18 mouse cellular contexts compared by ENCODE assay signal in the genomic region with DNA sequence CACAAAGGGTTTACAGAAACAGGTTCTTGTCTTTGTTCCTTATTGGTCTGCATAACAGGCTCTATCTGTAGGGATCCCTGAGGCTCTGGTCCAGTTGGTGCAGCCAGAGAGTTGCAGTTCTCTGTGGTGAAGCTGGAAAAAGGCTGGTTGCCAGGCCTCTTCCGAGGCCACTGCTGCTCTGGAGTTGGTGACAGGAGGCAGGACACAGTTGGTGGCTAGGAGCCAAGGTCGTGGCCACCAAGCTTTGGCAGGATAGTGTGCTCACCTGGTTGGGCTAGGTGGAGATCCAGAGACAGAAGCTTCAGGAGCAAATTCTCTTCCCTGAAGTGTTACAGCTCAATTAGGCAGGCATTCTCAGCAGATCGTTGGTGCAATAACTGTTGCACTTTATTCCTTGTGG.
DNase-seq lines count a peak whose midpoint lies in the region; ATAC-seq and TF ChIP-seq lines count a peak whose summit lies in the region.
"Had no signal": no experiment of that assay in that cellular context is flagged by ENCODE, and none has a peak within 500 bp of the region (broad histone marks: within the 10 kb centered on the region; RNA-seq: fewer than 3 reads in every experiment).

No protein-coding gene starts in this region.

- no peak overlapping the region for H3K4me3 ChIP-seq in liver, adult 2 months (ENCODE audit: insufficient read depth, low read depth, low read length)
- H3K4me3 ChIP-seq in liver, embryonic 11.5 days (ENCODE audit: low read depth, low read length): no peak overlapping the region
- H3K4me3 ChIP-seq: embryonic facial prominence, embryonic 15.5 days; erythroblast, embryonic 14.5 days; forebrain, embryonic 10.5 days; gastrocnemius, adult 2 months; heart, embryonic 13.5 days; intestine, embryonic 15.5 days had no signal

- H3K4me1 ChIP-seq in liver, adult 2 months (ENCODE audit: control insufficient read depth, insufficient read depth, low read length): no peaks in the 10 kb centered on the region; the same call in 1 of the 2 replicates
- H3K4me1 ChIP-seq in liver, embryonic 11.5 days (replicated peaks; ENCODE audit: control insufficient read depth, insufficient read depth, low read length): no peaks in the 10 kb centered on the region
- H3K4me1 ChIP-seq: embryonic facial prominence, embryonic 15.5 days; forebrain, embryonic 10.5 days; intestine, embryonic 15.5 days had no signal

- H3K9me3 ChIP-seq in liver, embryonic 11.5 days (ENCODE audit: control insufficient read depth, low read length): no peaks in the 10 kb centered on the region
- H3K9me3 ChIP-seq: embryonic facial prominence, embryonic 15.5 days; forebrain, embryonic 10.5 days; heart, embryonic 13.5 days; intestine, embryonic 15.5 days had no signal

- H3K9ac ChIP-seq in liver, adult 2 months (ENCODE audit: low read depth, low read length): no peak overlapping the region
- H3K9ac ChIP-seq in liver, embryonic 11.5 days (ENCODE audit: low read depth, low read length): no peak overlapping the region
- H3K9ac ChIP-seq: embryonic facial prominence, embryonic 15.5 days; heart, embryonic 13.5 days; intestine, embryonic 15.5 days had no signal

- TF ChIP-seq CTCF in liver, adult 2 months (IDR thresholded peaks at IDR 0.05; ENCODE audit: low read depth, low read length): no peak

- no peak overlapping the region for H3K27ac ChIP-seq in liver, adult 2 months (replicated peaks; ENCODE audit: insufficient read depth, low read depth, low read length)
- H3K27ac ChIP-seq in liver, embryonic 11.5 days (ENCODE audit: low read depth, low read length): no peak overlapping the region
- H3K27ac ChIP-seq: embryonic facial prominence, embryonic 15.5 days; forebrain, embryonic 10.5 days; gastrocnemius, adult 2 months; heart, embryonic 13.5 days; intestine, embryonic 15.5 days had no signal

- H3K27me3 ChIP-seq in liver, adult 2 months (ENCODE audit: control insufficient read depth, insufficient read depth, low read length): no peaks in the 10 kb centered on the region
- H3K27me3 ChIP-seq in liver, embryonic 11.5 days (replicated peaks; ENCODE audit: control insufficient read depth, insufficient read depth, low read length): no peaks in the 10 kb centered on the region
- H3K27me3 ChIP-seq: embryonic facial prominence, embryonic 15.5 days; heart, embryonic 13.5 days; intestine, embryonic 15.5 days had no signal

- H3K4me2 ChIP-seq in liver, embryonic 11.5 days: no peak overlapping the region
- H3K4me2 ChIP-seq: embryonic facial prominence, embryonic 15.5 days; heart, embryonic 13.5 days; intestine, embryonic 15.5 days had no signal

- ATAC-seq in liver, embryonic 11.5 days (replicated peaks; ENCODE audit: low FRiP score): no peak
- ATAC-seq: forebrain, embryonic 14.5 days; intestine, embryonic 15.5 days had no signal

- peak; percentile 5 for DNase-seq in cerebellum, adult 9-11 months
- DNase-seq in cerebellum, adult 9-10 months: no peak
- DNase-seq in liver, adult 2 months (ENCODE audit: extremely low read depth, low read depth, low spot score): peak; percentile 49
- DNase-seq in liver, embryonic 11.5 days (ENCODE audit: low spot score): no peak
- peak; percentile 51 to 70 for DNase-seq in cerebellum, postnatal 25 days
- no peak for DNase-seq in layer of hippocampus, adult 8-10 months (ENCODE audit: low spot score in 2 of 2)
- DNase-seq: adrenal gland, adult 2 months; embryo, embryonic 11 days; gastrocnemius, adult 2 months; gastrocnemius, postnatal 25 days; heart, postnatal 36 days; kidney, adult 18-20 months had no signal

- 32% methylated on average over 3 of the region's 3 CpGs for WGBS in liver, adult 2 months
- 68% methylated on average over 3 of the region's 3 CpGs for WGBS in liver, embryonic 11.5 days

- no peak for TF ChIP-seq POLR2A in liver, adult 2 months (IDR thresholded peaks at IDR 0.05; ENCODE audit: extremely low read depth, insufficient read depth, low read length)

- H3K36me3 ChIP-seq in liver, adult 2 months (ENCODE audit: control insufficient read depth, insufficient read depth, low read length): no peaks in the 10 kb centered on the region
- no peaks in the 10 kb centered on the region for H3K36me3 ChIP-seq in liver, embryonic 11.5 days (ENCODE audit: control insufficient read depth, insufficient read depth, low read length)
- H3K36me3 ChIP-seq: embryonic facial prominence, embryonic 15.5 days; forebrain, embryonic 10.5 days; heart, embryonic 13.5 days; intestine, embryonic 15.5 days had no signal

- no peaks in the 10 kb centered on the region for H3K79me2 ChIP-seq in liver, adult 2 months (ENCODE audit: control insufficient read depth, insufficient read depth, low read length)

Comparison
In these comparisons a context has a peak if more than half of its experiments do, and no peak if none do; other contexts are left out.
1. DNase-seq: peak in cerebellum, adult 9-11 months (single experiment), liver, adult 2 months (single experiment) and cerebellum, postnatal 25 days (2 of 2); none in cerebellum, adult 9-10 months (single experiment), liver, embryonic 11.5 days (single experiment) and layer of hippocampus, adult 8-10 months (0 of 2).